Mouse (Mus musculus): ENCODE results near the gene Lbhd2. TPM values are rescaled to one million over a fixed set of nuclear protein-coding genes. Genes with fewer than 3 reads are reported as not detected.

Lbhd2 gene
- total and polyA plus RNA-seq, 2 experiments from 2014 or later = 6.0 to 11.8 TPM

DNA sequence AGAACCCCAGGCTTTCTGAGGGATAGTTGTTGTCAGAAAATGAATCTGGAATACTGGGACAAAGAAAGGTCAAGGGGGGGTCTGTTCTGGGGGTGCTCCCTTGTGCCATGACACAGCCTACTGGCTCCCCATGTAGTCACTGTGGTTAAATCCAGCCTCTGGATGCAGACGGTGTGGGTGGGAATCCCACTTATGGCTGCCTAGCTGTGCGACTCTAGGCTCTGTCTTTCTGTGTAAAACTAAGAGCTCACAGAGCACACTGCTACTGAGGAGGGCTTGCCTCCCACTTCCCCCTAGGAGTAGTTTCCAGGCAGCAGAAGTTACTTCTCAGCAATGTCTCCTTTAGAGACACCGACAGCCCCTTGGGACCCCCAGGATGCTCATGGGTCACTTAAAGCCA, 29.6 kb downstream of the Lbhd2 start:
- H3K4me3 ChIP-seq (ENCODE audit: low read length) = no peak overlapping the region
- H3K4me1 ChIP-seq (ENCODE audit: insufficient read depth, low read length) = peaks cover 3% of the 10 kb centered on the region; the same call in 1 of the 2 replicates
- WGBS = 69% methylated on average over 3 of the region's 3 CpGs
- no peaks in the 10 kb centered on the region; the same call in 1 of the 2 replicates for H3K27me3 ChIP-seq (ENCODE audit: insufficient read depth, low read length)
- H3K9me3 ChIP-seq (ENCODE audit: low read length) = no peaks in the 10 kb centered on the region
- ATAC-seq = no peak
- no peak for TF ChIP-seq CTCF (IDR thresholded peaks at IDR 0.05; ENCODE audit: low read depth)
- H3K36me3 ChIP-seq (ENCODE audit: insufficient read depth, low read length) = no peaks in the 10 kb centered on the region
- no peak for DNase-seq (ENCODE audit: low spot score)
- H3K27ac ChIP-seq = no peak overlapping the region
- no peak overlapping the region for H3K4me2 ChIP-seq (ENCODE audit: low read depth, low read length)
- H3K9ac ChIP-seq (replicated peaks; ENCODE audit: low read length) = no peak overlapping the region

DNA sequence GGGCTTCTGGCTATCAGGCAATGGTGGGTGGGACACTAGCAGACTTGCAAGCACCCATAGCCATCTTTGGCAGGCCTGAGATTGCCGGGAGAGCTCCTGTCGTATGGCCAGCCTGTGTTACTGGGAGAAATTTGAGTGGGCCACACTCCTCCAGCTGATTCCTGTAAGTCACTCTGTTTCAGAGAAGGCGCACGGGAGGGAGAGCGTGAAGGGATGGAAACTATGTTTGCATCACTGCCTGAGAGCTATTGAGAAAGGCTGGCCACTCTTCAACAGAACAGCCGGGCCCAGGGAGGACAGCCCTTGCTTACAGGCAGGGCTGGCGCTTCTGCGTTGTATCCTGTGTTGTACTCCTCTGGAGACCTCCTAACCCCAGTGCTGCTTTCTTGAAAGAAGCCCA, 30.0 kb downstream of the Lbhd2 start:
- no peak for ATAC-seq
- Histone ChIP-seq H3K4me3 (ENCODE audit: low read length) (no peak overlapping the region), H3K4me2 (ENCODE audit: low read depth, low read length) (no peak overlapping the region), H3K27ac (no peak overlapping the region), H3K27me3 (ENCODE audit: insufficient read depth, low read length) (no peaks in the 10 kb centered on the region; the same call in 1 of the 2 replicates), H3K9ac (replicated peaks; ENCODE audit: low read length) (no peak overlapping the region), H3K9me3 (ENCODE audit: low read length) (no peaks in the 10 kb centered on the region), H3K4me1 (ENCODE audit: insufficient read depth, low read length) (peaks cover 3% of the 10 kb centered on the region; the same call in 1 of the 2 replicates), H3K36me3 (ENCODE audit: insufficient read depth, low read length) (no peaks in the 10 kb centered on the region)
- DNase-seq (ENCODE audit: low spot score) = no peak
- WGBS = 73% methylated on average over 8 of the region's 8 CpGs
- no peak for TF ChIP-seq CTCF (IDR thresholded peaks at IDR 0.05; ENCODE audit: low read depth)

DNA sequence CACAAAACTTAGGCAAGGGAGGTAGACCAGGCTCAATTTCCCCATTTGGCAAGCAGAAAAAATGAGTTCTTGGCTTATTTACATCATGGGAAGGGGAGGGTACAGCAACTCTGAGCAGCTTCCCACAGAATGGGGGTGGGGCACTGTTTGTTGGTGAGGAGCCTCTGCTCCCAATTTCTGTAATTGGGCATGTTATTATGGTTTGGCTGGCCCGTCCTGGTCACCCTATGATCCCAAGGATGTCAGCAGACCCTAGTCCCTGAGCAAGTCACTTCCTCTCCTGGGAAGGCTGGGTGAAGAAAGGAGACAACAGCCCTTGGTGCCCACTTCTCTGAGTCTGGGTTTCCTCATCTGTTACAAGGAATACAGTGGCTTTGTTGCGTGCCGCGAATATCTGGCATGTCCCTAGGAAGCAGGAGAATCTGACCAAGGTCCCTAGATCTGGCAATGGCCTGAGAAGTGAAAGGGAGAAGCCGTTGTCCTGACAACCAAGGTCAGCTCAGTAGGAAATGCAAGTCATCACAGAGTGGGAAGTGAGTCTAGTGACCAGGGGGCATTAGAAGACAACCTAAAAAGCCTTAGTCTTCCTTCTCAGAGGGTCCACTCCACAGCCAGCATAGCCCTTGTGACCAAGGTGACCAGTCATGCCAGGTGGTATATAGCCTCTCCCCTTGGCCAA, 30.8 kb downstream of the Lbhd2 start:
- H3K27me3 ChIP-seq (ENCODE audit: insufficient read depth, low read length) = peaks cover 1% of the 10 kb centered on the region; the same call in 1 of the 2 replicates
- peaks cover 3% of the 10 kb centered on the region for H3K4me1 ChIP-seq (ENCODE audit: insufficient read depth, low read length)
- no peaks in the 10 kb centered on the region for H3K9me3 ChIP-seq (ENCODE audit: low read length)
- H3K27ac ChIP-seq = no peak overlapping the region
- no peak overlapping the region for H3K4me3 ChIP-seq (ENCODE audit: low read length)
- H3K36me3 ChIP-seq (ENCODE audit: insufficient read depth, low read length) = no peaks in the 10 kb centered on the region
- no peak for ATAC-seq
- no peak overlapping the region for H3K4me2 ChIP-seq (ENCODE audit: low read depth, low read length)
- TF ChIP-seq CTCF (IDR thresholded peaks at IDR 0.05; ENCODE audit: low read depth) = no peak
- WGBS = 66% methylated on average over 5 of the region's 5 CpGs
- no peak for DNase-seq (ENCODE audit: low spot score)
- no peak overlapping the region for H3K9ac ChIP-seq (replicated peaks; ENCODE audit: low read length)

DNA sequence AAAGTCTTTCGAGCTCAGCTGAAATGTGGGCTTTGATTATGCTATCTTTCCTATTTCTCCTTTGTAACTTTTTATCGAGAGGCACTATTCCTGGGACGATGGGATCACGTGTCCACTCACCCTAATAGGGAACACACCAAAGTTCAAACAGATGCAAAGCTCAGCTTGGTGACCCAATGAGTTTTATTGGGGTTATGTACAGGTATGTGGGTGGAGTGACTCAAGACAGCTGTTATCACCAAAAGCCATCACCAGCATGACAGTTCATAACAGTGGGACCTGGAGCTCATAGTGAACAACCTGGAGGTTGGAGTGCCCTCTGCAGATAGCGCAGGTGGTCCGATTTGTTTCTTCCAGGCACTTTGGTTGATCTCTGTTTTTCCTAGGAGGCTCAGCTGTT, 32.2 kb downstream of the Lbhd2 start:
- ATAC-seq = no peak
- no peak for DNase-seq (ENCODE audit: low spot score)
- H3K4me2 ChIP-seq (ENCODE audit: low read depth, low read length) = no peak overlapping the region
- peaks cover 3% of the 10 kb centered on the region for H3K4me1 ChIP-seq (ENCODE audit: insufficient read depth, low read length)
- no peak overlapping the region for H3K4me3 ChIP-seq (ENCODE audit: low read length)
- 84% methylated on average over 6 of the region's 6 CpGs for WGBS
- H3K9ac ChIP-seq (replicated peaks; ENCODE audit: low read length) = no peak overlapping the region
- TF ChIP-seq CTCF (IDR thresholded peaks at IDR 0.05; ENCODE audit: low read depth) = no peak
- peaks cover 16% of the 10 kb centered on the region for H3K27me3 ChIP-seq (ENCODE audit: insufficient read depth, low read length)
- H3K27ac ChIP-seq = no peak overlapping the region
- no peaks in the 10 kb centered on the region for H3K36me3 ChIP-seq (ENCODE audit: insufficient read depth, low read length)
- no peaks in the 10 kb centered on the region for H3K9me3 ChIP-seq (ENCODE audit: low read length)

DNA sequence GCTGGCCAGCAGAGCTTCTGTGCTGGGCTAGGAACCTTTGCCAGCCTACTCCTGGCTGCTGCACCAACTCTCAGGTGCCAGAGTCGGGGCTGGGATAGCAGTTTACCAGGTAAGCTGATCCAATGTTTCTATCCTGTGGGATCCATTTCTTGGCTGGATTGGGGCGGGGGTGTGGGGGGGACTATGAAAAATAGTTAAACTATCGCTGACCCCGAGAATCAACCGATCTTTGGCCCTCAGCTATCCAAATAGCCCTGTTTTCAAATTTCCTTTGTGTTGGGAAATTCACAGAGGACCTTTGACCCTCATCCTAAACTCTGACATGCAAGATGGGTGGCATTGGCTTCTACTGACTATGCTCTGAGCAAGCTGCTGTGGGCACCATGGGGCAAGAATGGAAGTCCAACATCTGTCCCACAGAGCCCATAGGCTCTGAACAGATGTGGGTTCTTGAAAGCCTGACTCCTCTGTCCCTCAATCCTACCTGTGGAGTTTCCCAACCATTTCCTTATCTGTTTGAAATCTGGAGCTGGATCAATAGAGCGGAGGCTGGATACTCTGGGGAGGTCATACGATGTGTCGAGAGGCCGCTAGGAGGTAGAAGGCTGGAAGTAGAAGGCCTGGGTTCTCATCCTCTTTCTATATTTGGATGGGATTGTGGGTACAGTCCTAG, 34.2 kb downstream of the Lbhd2 start:
- H3K27me3 ChIP-seq (ENCODE audit: insufficient read depth, low read length) = peaks cover 34% of the 10 kb centered on the region
- no peaks in the 10 kb centered on the region for H3K36me3 ChIP-seq (ENCODE audit: insufficient read depth, low read length)
- DNase-seq (ENCODE audit: low spot score) (no peak), ATAC-seq (no peak)
- H3K4me3 ChIP-seq (ENCODE audit: low read length) = no peak overlapping the region
- no peak overlapping the region for H3K4me2 ChIP-seq (ENCODE audit: low read depth, low read length)
- H3K27ac ChIP-seq = no peak overlapping the region
- peaks cover 4% of the 10 kb centered on the region; the same call in 1 of the 2 replicates for H3K4me1 ChIP-seq (ENCODE audit: insufficient read depth, low read length)
- H3K9me3 ChIP-seq (ENCODE audit: low read length) = no peaks in the 10 kb centered on the region
- no peak for TF ChIP-seq CTCF (IDR thresholded peaks at IDR 0.05; ENCODE audit: low read depth)
- 93% methylated on average over 9 of the region's 9 CpGs for WGBS
- H3K9ac ChIP-seq (replicated peaks; ENCODE audit: low read length) = no peak overlapping the region

DNA sequence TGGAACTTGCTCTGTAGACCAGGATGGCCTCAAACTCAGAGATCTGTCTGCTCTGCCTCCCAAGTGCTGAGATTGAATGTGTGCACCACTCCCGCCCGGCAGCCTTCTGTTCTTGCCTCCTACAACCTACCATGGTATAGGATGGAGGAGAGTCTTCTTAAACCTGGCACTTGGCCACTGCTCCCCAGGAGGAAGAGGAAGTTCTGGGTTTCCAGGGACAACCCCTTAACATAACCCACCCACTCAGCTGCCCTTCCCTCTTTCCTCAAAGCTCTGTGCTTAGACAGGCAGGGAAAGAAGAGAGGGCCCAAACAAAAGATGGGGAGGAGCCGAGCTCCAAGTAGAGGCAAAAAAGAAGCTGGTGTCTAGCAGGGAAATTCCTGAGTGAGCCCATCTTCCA, 34.9 kb downstream of the Lbhd2 start:
- no peak for DNase-seq (ENCODE audit: low spot score)
- peaks cover 4% of the 10 kb centered on the region; the same call in 1 of the 2 replicates for H3K4me1 ChIP-seq (ENCODE audit: insufficient read depth, low read length)
- H3K9me3 ChIP-seq (ENCODE audit: low read length) = no peaks in the 10 kb centered on the region
- H3K4me3 ChIP-seq (ENCODE audit: low read length) = no peak overlapping the region
- H3K4me2 ChIP-seq (ENCODE audit: low read depth, low read length) = no peak overlapping the region
- H3K27ac ChIP-seq = no peak overlapping the region
- WGBS = 44% methylated on average over 3 of the region's 3 CpGs
- H3K27me3 ChIP-seq (ENCODE audit: insufficient read depth, low read length) = peaks cover 38% of the 10 kb centered on the region
- no peak for TF ChIP-seq CTCF (IDR thresholded peaks at IDR 0.05; ENCODE audit: low read depth)
- no peaks in the 10 kb centered on the region for H3K36me3 ChIP-seq (ENCODE audit: insufficient read depth, low read length)
- ATAC-seq = no peak
- no peak overlapping the region for H3K9ac ChIP-seq (replicated peaks; ENCODE audit: low read length)
